Comparison of ENCODE assay signal across 26 mouse cellular contexts in the genomic region with DNA sequence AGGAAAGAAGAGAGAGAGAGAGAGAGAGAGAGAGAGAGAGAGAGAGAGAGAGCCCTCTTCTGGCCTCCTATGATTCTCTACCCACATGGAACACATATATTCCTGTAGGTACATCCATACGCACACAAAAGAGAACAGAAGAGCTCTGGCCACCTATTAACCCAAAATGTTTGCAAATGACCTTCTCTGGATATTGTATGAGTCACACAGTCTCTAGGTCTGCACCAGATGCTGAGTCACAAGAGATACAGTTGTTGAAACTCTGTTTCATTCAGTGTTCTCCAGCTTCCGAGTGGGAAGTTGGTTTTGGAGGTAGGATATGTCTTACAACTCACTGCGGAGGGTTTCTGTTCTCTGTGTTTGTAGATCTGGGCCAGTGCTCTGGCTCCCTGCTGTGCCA.
A peak's percentile ranks its signal among the peaks of the same experiment; 100 is the strongest.
DNase-seq lines count a peak whose midpoint lies in the region; ATAC-seq and TF ChIP-seq lines count a peak whose summit lies in the region.
"Had no signal": no experiment of that assay in that cellular context is flagged by ENCODE, and none has a peak within 500 bp of the region (broad histone marks: within the 10 kb centered on the region; RNA-seq: fewer than 3 reads in every experiment).

No protein-coding gene starts in this region.

- H3K4me3 ChIP-seq in myocyte = no peak overlapping the region
- no peak overlapping the region for H3K4me3 ChIP-seq in intestine, postnatal 0 days (ENCODE audit: low read depth, low read length)
- H3K4me3 ChIP-seq: embryonic facial prominence, embryonic 15.5 days; erythroblast, embryonic 14.5 days; forebrain, embryonic 15.5 days; heart, embryonic 10.5 days; hindbrain, embryonic 12.5 days had no signal

- H3K4me2 ChIP-seq in myocyte (ENCODE audit: low read depth) = peak overlapping the region; percentile 28
- H3K4me2 ChIP-seq in intestine, postnatal 0 days (replicated peaks; ENCODE audit: low read depth) = no peak overlapping the region
- H3K4me2 ChIP-seq: embryonic facial prominence, embryonic 15.5 days; forebrain, embryonic 15.5 days; hindbrain, embryonic 12.5 days had no signal

- ATAC-seq in intestine, postnatal 0 days = no peak
- ATAC-seq: CD4-positive, CD25-positive, alpha-beta regulatory T cell, adult 4 months; forebrain, embryonic 15.5 days; hindbrain, embryonic 16.5 days; inflammation-experienced regulatory T-cells, adult 6 months had no signal

- H3K36me3 ChIP-seq in myocyte (ENCODE audit: control insufficient read depth, insufficient read depth) = peaks cover 4% of the 10 kb centered on the region
- H3K36me3 ChIP-seq in intestine, postnatal 0 days (ENCODE audit: control insufficient read depth, insufficient read depth) = no peaks in the 10 kb centered on the region
- H3K36me3 ChIP-seq: embryonic facial prominence, embryonic 15.5 days; forebrain, embryonic 15.5 days; G1E; heart, embryonic 10.5 days; hindbrain, embryonic 12.5 days had no signal

- DNase-seq in adrenal gland, adult 8-10 months = peak; percentile 5
- DNase-seq in adrenal gland, postnatal 14 days = no peak
- DNase-seq in 3T3-L1 (ENCODE audit: low read depth, low spot score) (peak; percentile 77), NIH3T3 (ENCODE audit: low read depth) (peak; percentile 50)
- no peak for DNase-seq in embryo, embryonic 10.5 days (ENCODE audit: low spot score)
- DNase-seq: B cell, adult 2 months; cerebellum, adult 18-20 months; cerebellum, adult 9-11 months; cerebellum, postnatal 36 days; embryo, embryonic 11 days; gastrocnemius, postnatal 36 days; heart, adult 18-20 months; heart, postnatal 10 days; heart, postnatal 4 days; kidney, adult 18-20 months had no signal

- no peak overlapping the region for H3ac ChIP-seq in myocyte (ENCODE audit: control insufficient read depth, insufficient read length)

- H3K27ac ChIP-seq in intestine, postnatal 0 days (ENCODE audit: low read depth, low read length) = no peak overlapping the region
- H3K27ac ChIP-seq: embryonic facial prominence, embryonic 15.5 days; forebrain, embryonic 15.5 days; heart, embryonic 10.5 days; hindbrain, embryonic 12.5 days had no signal

- TF ChIP-seq POLR2A in myocyte (IDR thresholded peaks at IDR 0.05; ENCODE audit: insufficient read length, low read depth) = no peak

- TF ChIP-seq CTCF in intestine, postnatal 0 days (IDR thresholded peaks at IDR 0.05; ENCODE audit: low read depth) = no peak

- no peaks in the 10 kb centered on the region for H3K27me3 ChIP-seq in myocyte (ENCODE audit: control insufficient read depth, insufficient read depth, insufficient read length)
- no peaks in the 10 kb centered on the region for H3K27me3 ChIP-seq in intestine, postnatal 0 days (replicated peaks; ENCODE audit: control insufficient read depth, insufficient read depth, low read length)
- H3K27me3 ChIP-seq: embryonic facial prominence, embryonic 15.5 days; forebrain, embryonic 15.5 days; hindbrain, embryonic 12.5 days had no signal

- H3K9me3 ChIP-seq in intestine, postnatal 0 days (ENCODE audit: control insufficient read depth) = no peaks in the 10 kb centered on the region
- H3K9me3 ChIP-seq: embryonic facial prominence, embryonic 15.5 days; forebrain, embryonic 15.5 days; heart, embryonic 10.5 days; hindbrain, embryonic 12.5 days had no signal

- WGBS in intestine, postnatal 0 days = 86% methylated on average over 3 of the region's 3 CpGs

- H3K79me2 ChIP-seq in myocyte (ENCODE audit: control insufficient read depth, insufficient read depth) = no peaks in the 10 kb centered on the region

- no peak overlapping the region for H3K9ac ChIP-seq in intestine, postnatal 0 days (ENCODE audit: low read depth, low read length)
- H3K9ac ChIP-seq: embryonic facial prominence, embryonic 15.5 days; forebrain, embryonic 15.5 days; hindbrain, embryonic 12.5 days had no signal

- no peaks in the 10 kb centered on the region for H3K4me1 ChIP-seq in intestine, postnatal 0 days (replicated peaks; ENCODE audit: control insufficient read depth, insufficient read depth, low read length)
- H3K4me1 ChIP-seq: embryonic facial prominence, embryonic 15.5 days; heart, embryonic 10.5 days; hindbrain, embryonic 12.5 days had no signal

TF ChIP-seq in myocyte, 11 proteins besides CTCF, POLR2A, EP300 and RAD21:
- TF ChIP-seq MAX (IDR thresholded peaks at IDR 0.05; ENCODE audit: low read depth) (no peak), TCF12 (IDR thresholded peaks at IDR 0.05; ENCODE audit: insufficient read depth, poor library complexity, severe bottlenecking) (no peak), USF1 (IDR thresholded peaks at IDR 0.05; ENCODE audit: low read depth) (no peak), REST (IDR thresholded peaks at IDR 0.05; ENCODE audit: insufficient read depth, insufficient read length) (no peak), E2F4 (IDR thresholded peaks at IDR 0.05; ENCODE audit: insufficient read depth) (no peak), SRF (IDR thresholded peaks at IDR 0.05; ENCODE audit: control insufficient read depth, insufficient read length, low read depth) (no peak), TCF3 (IDR thresholded peaks at IDR 0.05; ENCODE audit: insufficient read length, low read depth) (no peak), CEBPB (IDR thresholded peaks at IDR 0.05; ENCODE audit: insufficient read depth, poor library complexity, severe bottlenecking) (no peak), POLR2AphosphoS2 (IDR thresholded peaks at IDR 0.05; ENCODE audit: insufficient read length, low read depth) (no peak), MYOD1 (IDR thresholded peaks at IDR 0.05; ENCODE audit: control insufficient read depth in 1 of 3, insufficient read length in 2 of 3, low read depth in 2 of 3) (no peak), MYOG (IDR thresholded peaks at IDR 0.05; ENCODE audit: control insufficient read depth in 1 of 3, insufficient read depth in 1 of 3, insufficient read length in 2 of 3, low read depth in 2 of 3) (no peak)

Comparison
In these comparisons a context has a peak if more than half of its experiments do, and no peak if none do; other contexts are left out.
1. DNase-seq: peak in adrenal gland, adult 8-10 months (single experiment), 3T3-L1 (single experiment) and NIH3T3 (single experiment); none in adrenal gland, postnatal 14 days (single experiment) and embryo, embryonic 10.5 days (single experiment).